Mouse (Mus musculus) embryonic facial prominence, embryonic 11.5 days (tissue): ENCODE data around the gene Arid3a. TPM values are rescaled to one million over a fixed set of nuclear protein-coding genes. Genes with fewer than 3 reads are reported as not detected.
A peak's percentile ranks its signal among the peaks of the same experiment; 100 is the strongest.

Source experiments
- ATAC-seq: fragments of 200-750 bp; cut with Nextera tagmentation; replicated peaks from 2 replicates; pipeline ENCODE4 v1.8.0; 2017; ENCODE audit warnings: low read depth; ENCODE audit not compliant: insufficient number of reproducible peaks, low FRiP score, low TSS enrichment
- DNase-seq: peaks from one replicate; pipeline ENCODE4 v3.0.0-alpha.2; 2015; ENCODE audit warnings: low spot score
- H3K27ac ChIP-seq: fragments of 300-500 bp; sonication (generic); replicated peaks from 2 replicates; pipeline ENCODE4 v1.5.1; 2014; ENCODE audit warnings: mild to moderate bottlenecking, low read depth, low read length, control low read depth
- H3K27me3 ChIP-seq: fragments of 300-500 bp; sonication (generic); 2 replicates; pipeline ENCODE4 v1.6.1; 2014; ENCODE audit warnings: mild to moderate bottlenecking, low read length, moderate library complexity, mixed read lengths; ENCODE audit not compliant: control insufficient read depth, insufficient read depth
- H3K36me3 ChIP-seq: fragments of 300-500 bp; sonication (generic); replicated peaks from 2 replicates; pipeline ENCODE4 v1.6.1; 2014; ENCODE audit warnings: low read depth, mild to moderate bottlenecking, low read length, moderate library complexity, mixed read lengths; ENCODE audit not compliant: control insufficient read depth, insufficient read depth
- H3K4me1 ChIP-seq: fragments of 300-500 bp; sonication (generic); 2 replicates; pipeline ENCODE4 v1.6.1; 2014; ENCODE audit warnings: low read length, mixed read lengths; ENCODE audit not compliant: control insufficient read depth, insufficient read depth
- H3K4me2 ChIP-seq: fragments of 300-500 bp; sonication (generic); 2 replicates; pipeline ENCODE4 v1.6.1; 2014; ENCODE audit warnings: low read depth, mild to moderate bottlenecking, control low read depth, low read length, moderate library complexity
- H3K4me3 ChIP-seq: fragments of 300-500 bp; sonication (generic); 2 replicates; pipeline ENCODE4 v1.5.1; 2014; ENCODE audit warnings: low read depth, low read length, control low read depth
- H3K9ac ChIP-seq: fragments of 300-500 bp; sonication (generic); replicated peaks from 2 replicates; pipeline ENCODE4 v1.6.1; 2014; ENCODE audit warnings: mild to moderate bottlenecking, control low read depth, low read length
- H3K9me3 ChIP-seq: fragments of 300-500 bp; sonication (generic); replicated peaks from 2 replicates; pipeline ENCODE4 v1.6.1; 2016; ENCODE audit warnings: mild to moderate bottlenecking, low read length, inconsistent platforms, mixed read lengths; ENCODE audit not compliant: control insufficient read depth
- WGBS: fragments of 180-500 bp; shearing (Covaris S2); extraction: QIAGEN DNeasy Blood & Tissue Kit; methylation state at CpG from one replicate; pipeline ENCODE4 v1.1.7; 2014; 5-methylcytosine and 5-hydroxymethylcytosine counted together
- polyA plus RNA-seq: library from polyadenylated mRNA; unstranded; fragments of >200 nt; fragmentation: Nextera tagmentation; extraction: Ambion mirVana; gene quantifications from 2 replicates; pipeline ENCODE4 v1.2.1, GENCODE M21; 2014

The Arid3a gene
- polyA plus RNA-seq, 1 experiment from 2014 or later, result 5.0 TPM

GRCm38 (mm10) chr10:79896814-79897213 is 30.0 kb upstream of the Arid3a start:
- no peak overlapping the region for H3K4me2 ChIP-seq
- no peaks in the 10 kb centered on the region; the same call in 1 of the 2 replicates for H3K9me3 ChIP-seq
- H3K27me3 ChIP-seq, result no peaks in the 10 kb centered on the region
- H3K36me3 ChIP-seq, result peaks cover 4% of the 10 kb centered on the region
- no peak overlapping the region for H3K27ac ChIP-seq
- no peak for ATAC-seq
- H3K4me1 ChIP-seq, result no peaks in the 10 kb centered on the region
- DNase-seq, result no peak
- H3K4me3 ChIP-seq, result no peak overlapping the region
- 85% methylated on average over 13 of the region's 13 CpGs for WGBS
- H3K9ac ChIP-seq, result no peak overlapping the region

- Histone ChIP-seq H3K9ac (peak overlapping the region; percentile 13; the same call in 1 of the 2 replicates), H3K4me3 (no peak overlapping the region)
- WGBS, result 51% methylated on average over 20 of the region's 20 CpGs
These were observed 29.3 kb upstream of the Arid3a start for GRCm38 (mm10) chr10:79897316-79898245.

GRCm38 (mm10) chr10:79900951-79901410 is 25.9 kb upstream of the Arid3a start:
- Histone ChIP-seq H3K4me3 (no peak overlapping the region), H3K4me1 (no peaks in the 10 kb centered on the region), H3K4me2 (no peak overlapping the region), H3K36me3 (peaks cover 13% of the 10 kb centered on the region), H3K9ac (no peak overlapping the region), H3K9me3 (no peaks in the 10 kb centered on the region; the same call in 1 of the 2 replicates), H3K27me3 (no peaks in the 10 kb centered on the region), H3K27ac (no peak overlapping the region)
- ATAC-seq, result 0 out of 2 replicates have a peak, but pooled peaks have one; percentile 17
- DNase-seq, result no peak
- WGBS, result 54% methylated on average over 2 of the region's 2 CpGs

More at GRCm38 (mm10) chr10:79897316-79898245, 29.3 kb upstream of the Arid3a start:
- no peak overlapping the region for H3K27ac ChIP-seq
- H3K4me1 ChIP-seq, result no peaks in the 10 kb centered on the region
- no peak overlapping the region for H3K4me2 ChIP-seq
- H3K36me3 ChIP-seq, result peaks cover 6% of the 10 kb centered on the region
- no peaks in the 10 kb centered on the region; the same call in 1 of the 2 replicates for H3K9me3 ChIP-seq
- ATAC-seq (no peak), DNase-seq (no peak)
- no peaks in the 10 kb centered on the region for H3K27me3 ChIP-seq

GRCm38 (mm10) chr10:79906712-79907111 is 20.1 kb upstream of the Arid3a start:
- H3K36me3 ChIP-seq, result peaks cover 14% of the 10 kb centered on the region
- H3K27ac ChIP-seq, result no peak overlapping the region
- H3K4me3 ChIP-seq, result no peak overlapping the region
- WGBS, result 91% methylated on average over 9 of the region's 9 CpGs
- H3K4me1 ChIP-seq, result no peaks in the 10 kb centered on the region; the same call in 1 of the 2 replicates
- no peak overlapping the region for H3K9ac ChIP-seq
- ATAC-seq (no peak), DNase-seq (no peak)
- H3K27me3 ChIP-seq, result no peaks in the 10 kb centered on the region
- no peak overlapping the region for H3K4me2 ChIP-seq
- no peaks in the 10 kb centered on the region for H3K9me3 ChIP-seq

- no peaks in the 10 kb centered on the region for H3K9me3 ChIP-seq
- ATAC-seq (no peak), DNase-seq (no peak)
- H3K4me1 ChIP-seq, result no peaks in the 10 kb centered on the region; the same call in 1 of the 2 replicates
- H3K27ac ChIP-seq, result no peak overlapping the region
- no peaks in the 10 kb centered on the region for H3K27me3 ChIP-seq
- no peak overlapping the region for H3K9ac ChIP-seq
- no peak overlapping the region for H3K4me3 ChIP-seq
- 95% methylated on average over 10 of the region's 10 CpGs for WGBS
- H3K4me2 ChIP-seq, result no peak overlapping the region
- H3K36me3 ChIP-seq, result peaks cover 13% of the 10 kb centered on the region
These were observed 19.4 kb upstream of the Arid3a start for GRCm38 (mm10) chr10:79907415-79907814.

GRCm38 (mm10) chr10:79908167-79909091 is 18.4 kb upstream of the Arid3a start, which contains the start of gene Med16:
TSS of gene Med16 (minus strand) at chr10:79908923.
- Histone ChIP-seq H3K9me3 (no peaks in the 10 kb centered on the region), H3K4me1 (no peaks in the 10 kb centered on the region; the same call in 1 of the 2 replicates), H3K36me3 (peaks cover 7% of the 10 kb centered on the region), H3K4me3 (peak within 1 kb of the TSS; percentile 61), H3K27ac (peak within 1 kb of the TSS; percentile 95), H3K27me3 (no peaks in the 10 kb centered on the region), H3K4me2 (peak within 1 kb of the TSS; percentile 40), H3K9ac (peak within 1 kb of the TSS; percentile 89)
- peak; percentile 84 for ATAC-seq
- WGBS, result 2% methylated on average over 49 of the region's 52 CpGs
- DNase-seq, result peak; percentile 97

- Histone ChIP-seq H3K27ac (no peak overlapping the region; the same call in 1 of the 2 replicates), H3K4me3 (no peak overlapping the region), H3K4me1 (no peaks in the 10 kb centered on the region; the same call in 1 of the 2 replicates), H3K27me3 (no peaks in the 10 kb centered on the region), H3K9ac (no peak overlapping the region), H3K9me3 (no peaks in the 10 kb centered on the region), H3K36me3 (peaks cover 7% of the 10 kb centered on the region), H3K4me2 (no peak overlapping the region)
- peak; percentile 23; the same call in 1 of the 2 replicates for ATAC-seq
- 26% methylated on average over 14 of the region's 14 CpGs for WGBS
- no peak for DNase-seq
These were observed 17.5 kb upstream of the Arid3a start for GRCm38 (mm10) chr10:79909092-79909922.
